Mouse (Mus musculus) cerebellum, adult 11 months (tissue): ENCODE data around the gene Jarid2.

ENCODE experiments used
- DNase-seq: peaks from one replicate; pipeline ENCODE4 v3.0.0; 2022

Gene Jarid2

GRCm38 (mm10) chr13:44924042-44924441 is 194.8 kb downstream of the Jarid2 start:
- DNase-seq, result no peak

- no peak for DNase-seq
Observed at GRCm38 (mm10) chr13:44925173-44925572, 195.9 kb downstream of the Jarid2 start.

- no peak for DNase-seq
Observed at GRCm38 (mm10) chr13:44926311-44926710, 197.0 kb downstream of the Jarid2 start.

GRCm38 (mm10) chr13:44932307-44933264 is 203.3 kb downstream of the Jarid2 start:
- no peak for DNase-seq

- no peak for DNase-seq
Observed at GRCm38 (mm10) chr13:44933575-44933974, 204.3 kb downstream of the Jarid2 start.

GRCm38 (mm10) chr13:44937681-44938080 is 208.4 kb downstream of the Jarid2 start:
- no peak for DNase-seq

- no peak for DNase-seq
Observed at GRCm38 (mm10) chr13:44939326-44940035, 210.2 kb downstream of the Jarid2 start.

- DNase-seq, result no peak
Observed at GRCm38 (mm10) chr13:44943618-44944017, 214.3 kb downstream of the Jarid2 start.

- no peak for DNase-seq
Observed at GRCm38 (mm10) chr13:44946880-44947635, 217.8 kb downstream of the Jarid2 start.

GRCm38 (mm10) chr13:44948320-44949250 is 219.3 kb downstream of the Jarid2 start:
- no peak for DNase-seq

- DNase-seq, result peak; percentile 16
Observed at GRCm38 (mm10) chr13:44952393-44953086, 223.3 kb downstream of the Jarid2 start.

- no peak for DNase-seq
Observed at GRCm38 (mm10) chr13:44953546-44954231, 224.4 kb downstream of the Jarid2 start.

- no peak for DNase-seq
Observed at GRCm38 (mm10) chr13:44954232-44954568, 224.9 kb downstream of the Jarid2 start.

GRCm38 (mm10) chr13:44955781-44956180 is 226.5 kb downstream of the Jarid2 start:
- DNase-seq, result no peak

- DNase-seq, result no peak
Observed at GRCm38 (mm10) chr13:44957049-44957448, 227.8 kb downstream of the Jarid2 start.

GRCm38 (mm10) chr13:44960542-44961291 is 231.4 kb downstream of the Jarid2 start:
- no peak for DNase-seq
